Mouse (Mus musculus) cerebellum, adult 2 months (tissue): ENCODE measurements around the gene Kif28.
"Not testable (repeated sequence)": the region's sequence is repeated elsewhere in the genome, so short reads cannot be mapped to it uniquely, and the experiment has no call there.

ENCODE experiments used
- CTCF ChIP-seq: fragments of 200-500 bp; IDR thresholded peaks from 2 replicates; pipeline ENCODE4 v1.5.1; 2011; ENCODE audit warnings: low read depth, mild to moderate bottlenecking, control low read depth, low read length, moderate library complexity, borderline replicate concordance; ENCODE audit not compliant: insufficient read depth
- POLR2A ChIP-seq: fragments of 200-500 bp; IDR thresholded peaks from 2 replicates; pipeline ENCODE4 v1.6.1; 2011; ENCODE audit warnings: low read length, control low read depth, borderline replicate concordance; ENCODE audit not compliant: insufficient read depth

DNA sequence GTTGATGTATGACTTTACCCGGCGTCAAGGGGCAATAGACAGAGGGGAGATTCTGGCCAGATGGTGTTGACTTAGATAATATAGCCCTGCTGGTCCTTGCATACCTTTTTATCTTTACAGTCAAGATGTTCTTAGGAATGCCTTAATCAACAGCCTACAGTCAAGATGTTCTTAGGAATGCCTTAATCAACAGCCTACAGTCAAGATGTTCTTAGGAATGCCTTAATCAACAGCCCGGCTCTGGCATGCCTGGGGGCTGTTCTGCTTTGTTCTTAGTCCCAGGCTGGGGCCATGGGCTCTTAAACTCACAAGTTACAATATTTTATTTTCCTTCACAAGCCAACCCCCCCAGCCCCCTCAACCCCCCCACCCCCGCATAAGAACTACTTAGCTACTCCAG is 29.8 kb downstream of the Kif28 start:
- TF ChIP-seq CTCF, POLR2A: not testable (repeated sequence)
